Mouse (Mus musculus) forebrain, embryonic 11.5 days (tissue): ENCODE results near the gene Mocs1. TPM values are rescaled to one million over a fixed set of nuclear protein-coding genes. Genes with fewer than 3 reads are reported as not detected.

Source experiments
- ATAC-seq: fragments of 200-750 bp; cut with Nextera tagmentation; replicated peaks from 2 replicates; pipeline ENCODE4 v1.8.0; 2017; ENCODE audit warnings: moderate TSS enrichment; ENCODE audit not compliant: low FRiP score
- DNase-seq: peaks from one replicate; pipeline ENCODE4 v3.0.0-alpha.2; 2017; ENCODE audit warnings: low spot score
- H3K27ac ChIP-seq: fragments of 300-500 bp; sonication (generic); 2 replicates; pipeline ENCODE4 v1.5.1; 2014; ENCODE audit warnings: low read depth, low read length
- H3K27me3 ChIP-seq: fragments of 300-500 bp; sonication (generic); 2 replicates; pipeline ENCODE4 v1.6.1; 2014; ENCODE audit warnings: mild to moderate bottlenecking, low read length, mixed read lengths; ENCODE audit not compliant: control insufficient read depth, insufficient read depth
- H3K36me3 ChIP-seq: fragments of 300-500 bp; sonication (generic); 2 replicates; pipeline ENCODE4 v1.6.1; 2014; ENCODE audit warnings: mild to moderate bottlenecking, low read length, moderate library complexity, mixed read lengths; ENCODE audit not compliant: control insufficient read depth, insufficient read depth
- H3K4me1 ChIP-seq: fragments of 300-500 bp; sonication (generic); replicated peaks from 2 replicates; pipeline ENCODE4 v1.6.1; 2014; ENCODE audit warnings: low read length, mixed read lengths; ENCODE audit not compliant: control insufficient read depth, insufficient read depth
- H3K4me2 ChIP-seq: fragments of 300-500 bp; sonication (generic); 2 replicates; pipeline ENCODE4 v1.6.1; 2014; ENCODE audit warnings: low read depth, mild to moderate bottlenecking, low read length, moderate library complexity, mixed read lengths; ENCODE audit not compliant: severe bottlenecking
- H3K4me3 ChIP-seq: fragments of 300-500 bp; sonication (generic); 2 replicates; pipeline ENCODE4 v1.5.1; 2014; ENCODE audit warnings: low read depth, low read length
- H3K9ac ChIP-seq: fragments of 300-500 bp; sonication (generic); 2 replicates; pipeline ENCODE4 v1.6.1; 2014; ENCODE audit warnings: low read length
- H3K9me3 ChIP-seq: fragments of 300-500 bp; sonication (generic); 2 replicates; pipeline ENCODE4 v1.6.1; 2016; ENCODE audit warnings: low read length, mixed read lengths; ENCODE audit not compliant: control insufficient read depth
- WGBS: fragments of 180-500 bp; shearing (Covaris S2); extraction: QIAGEN DNeasy Blood & Tissue Kit; methylation state at CpG from one replicate; pipeline ENCODE4 v1.1.7; 2014; 5-methylcytosine and 5-hydroxymethylcytosine counted together
- polyA plus RNA-seq: library from polyadenylated mRNA; unstranded; fragments of >200 nt; fragmentation: Nextera tagmentation; extraction: Ambion mirVana; gene quantifications from 2 replicates; pipeline ENCODE4 v1.2.1, GENCODE M21; 2014

Mocs1 gene
- polyA plus RNA-seq, 1 experiment from 2014 or later: 5.6 TPM

- Histone ChIP-seq H3K4me2 (peak overlapping the region; percentile 64), H3K9me3 (no peaks in the 10 kb centered on the region), H3K36me3 (no peaks in the 10 kb centered on the region), H3K27ac (no peak overlapping the region), H3K9ac (peak overlapping the region; percentile 74), H3K27me3 (no peaks in the 10 kb centered on the region), H3K4me3 (peak overlapping the region; percentile 60), H3K4me1 (no peaks in the 10 kb centered on the region; the same call in 1 of the 2 replicates)
- ATAC-seq (no peak; the same call in 1 of the 2 replicates), DNase-seq (no peak)
- 75% methylated on average over 13 of the region's 13 CpGs for WGBS
Observed at GRCm38 (mm10) chr17:49428751-49429415, 721 bp downstream of the Mocs1 start.

- Histone ChIP-seq H3K9ac (no peak overlapping the region), H3K4me3 (no peak overlapping the region), H3K4me2 (no peak overlapping the region), H3K27me3 (no peaks in the 10 kb centered on the region), H3K9me3 (no peaks in the 10 kb centered on the region), H3K4me1 (no peaks in the 10 kb centered on the region; the same call in 1 of the 2 replicates), H3K27ac (no peak overlapping the region), H3K36me3 (no peaks in the 10 kb centered on the region)
- 90% methylated on average over 6 of the region's 6 CpGs for WGBS
- no peak for ATAC-seq
- DNase-seq: no peak
Observed at GRCm38 (mm10) chr17:49429471-49430129, 1.4 kb downstream of the Mocs1 start.

- DNase-seq (no peak), ATAC-seq (no peak)
- 81% methylated on average over 6 of the region's 6 CpGs for WGBS
- H3K9ac ChIP-seq: no peak overlapping the region
- H3K4me3 ChIP-seq: no peak overlapping the region
- H3K36me3 ChIP-seq: peaks cover under 1% of the 10 kb centered on the region; the same call in 1 of the 2 replicates
- H3K4me1 ChIP-seq: no peaks in the 10 kb centered on the region; the same call in 1 of the 2 replicates
- no peak overlapping the region for H3K27ac ChIP-seq
- H3K27me3 ChIP-seq: no peaks in the 10 kb centered on the region
- no peak overlapping the region for H3K4me2 ChIP-seq
- no peaks in the 10 kb centered on the region for H3K9me3 ChIP-seq
Observed at GRCm38 (mm10) chr17:49430136-49430535, 2.0 kb downstream of the Mocs1 start.

GRCm38 (mm10) chr17:49431176-49431575, 3.0 kb downstream of the Mocs1 start:
- peaks cover 3% of the 10 kb centered on the region; the same call in 1 of the 2 replicates for H3K36me3 ChIP-seq
- 93% methylated on average over 6 of the region's 6 CpGs for WGBS
- H3K27me3 ChIP-seq: no peaks in the 10 kb centered on the region
- ATAC-seq (no peak), DNase-seq (no peak)
- H3K4me3 ChIP-seq: no peak overlapping the region
- H3K9ac ChIP-seq: no peak overlapping the region
- H3K27ac ChIP-seq: no peak overlapping the region
- no peak overlapping the region for H3K4me2 ChIP-seq
- no peaks in the 10 kb centered on the region; the same call in 1 of the 2 replicates for H3K4me1 ChIP-seq
- H3K9me3 ChIP-seq: no peaks in the 10 kb centered on the region

- no peaks in the 10 kb centered on the region; the same call in 1 of the 2 replicates for H3K4me1 ChIP-seq
- no peak overlapping the region for H3K9ac ChIP-seq
- ATAC-seq: no peak
- peaks cover 3% of the 10 kb centered on the region; the same call in 1 of the 2 replicates for H3K36me3 ChIP-seq
- H3K9me3 ChIP-seq: no peaks in the 10 kb centered on the region
- no peak overlapping the region for H3K4me2 ChIP-seq
- H3K4me3 ChIP-seq: no peak overlapping the region
- no peaks in the 10 kb centered on the region for H3K27me3 ChIP-seq
- WGBS: 83% methylated on average over 4 of the region's 4 CpGs
- no peak overlapping the region for H3K27ac ChIP-seq
- DNase-seq: no peak
Observed at GRCm38 (mm10) chr17:49432071-49432711, 4.0 kb downstream of the Mocs1 start.

GRCm38 (mm10) chr17:49433071-49433470, 4.9 kb downstream of the Mocs1 start:
- Histone ChIP-seq H3K27ac (no peak overlapping the region), H3K9ac (no peak overlapping the region), H3K27me3 (no peaks in the 10 kb centered on the region), H3K4me2 (no peak overlapping the region), H3K4me3 (no peak overlapping the region), H3K9me3 (no peaks in the 10 kb centered on the region), H3K36me3 (peaks cover 3% of the 10 kb centered on the region; the same call in 1 of the 2 replicates), H3K4me1 (no peaks in the 10 kb centered on the region; the same call in 1 of the 2 replicates)
- peak; percentile 28 for DNase-seq
- no peak for ATAC-seq
- 95% methylated on average over 6 of the region's 6 CpGs for WGBS

GRCm38 (mm10) chr17:49434236-49434635, 6.1 kb downstream of the Mocs1 start:
- no peak overlapping the region for H3K4me3 ChIP-seq
- no peak for ATAC-seq

GRCm38 (mm10) chr17:49435081-49435480, 6.9 kb downstream of the Mocs1 start:
- DNase-seq (peak; percentile 50), ATAC-seq (no peak)
- 93% methylated on average over 10 of the region's 10 CpGs for WGBS
- no peak overlapping the region for H3K27ac ChIP-seq
- H3K36me3 ChIP-seq: peaks cover 3% of the 10 kb centered on the region; the same call in 1 of the 2 replicates
- no peak overlapping the region for H3K9ac ChIP-seq
- H3K4me1 ChIP-seq: no peaks in the 10 kb centered on the region
- no peaks in the 10 kb centered on the region for H3K9me3 ChIP-seq
- H3K4me3 ChIP-seq: no peak overlapping the region
- H3K27me3 ChIP-seq: no peaks in the 10 kb centered on the region
- no peak overlapping the region for H3K4me2 ChIP-seq

More at GRCm38 (mm10) chr17:49434236-49434635, 6.1 kb downstream of the Mocs1 start:
- H3K9ac ChIP-seq: no peak overlapping the region
- no peaks in the 10 kb centered on the region for H3K27me3 ChIP-seq
- H3K4me2 ChIP-seq: no peak overlapping the region
- DNase-seq: no peak
- WGBS: 78% methylated on average over 6 of the region's 6 CpGs
- peaks cover 3% of the 10 kb centered on the region; the same call in 1 of the 2 replicates for H3K36me3 ChIP-seq
- H3K27ac ChIP-seq: no peak overlapping the region
- no peaks in the 10 kb centered on the region for H3K9me3 ChIP-seq
- no peaks in the 10 kb centered on the region for H3K4me1 ChIP-seq
